Mouse (Mus musculus): ENCODE results near the gene Amhr2.

The Amhr2 gene

DNA sequence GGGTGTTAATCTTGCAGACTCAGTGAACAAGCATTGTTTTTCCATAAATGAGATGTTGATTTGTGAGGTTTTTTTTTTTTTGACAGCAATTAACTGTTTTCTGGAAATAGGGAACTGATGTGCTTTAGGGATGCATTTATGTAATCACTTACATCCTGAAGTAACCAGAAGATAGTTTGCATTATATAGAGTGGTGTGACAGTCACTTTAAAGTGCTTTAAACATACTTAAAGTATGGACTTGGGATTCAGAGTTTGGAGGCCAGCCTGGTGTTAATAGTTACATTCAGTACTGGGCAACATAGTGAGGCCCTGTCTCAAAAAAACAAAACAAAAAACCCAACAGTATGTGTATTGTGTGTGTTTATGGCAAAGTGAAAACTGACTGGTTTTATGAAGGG, 26.6 kb downstream of the Amhr2 start:
- peak; percentile 39 for DNase-seq

DNA sequence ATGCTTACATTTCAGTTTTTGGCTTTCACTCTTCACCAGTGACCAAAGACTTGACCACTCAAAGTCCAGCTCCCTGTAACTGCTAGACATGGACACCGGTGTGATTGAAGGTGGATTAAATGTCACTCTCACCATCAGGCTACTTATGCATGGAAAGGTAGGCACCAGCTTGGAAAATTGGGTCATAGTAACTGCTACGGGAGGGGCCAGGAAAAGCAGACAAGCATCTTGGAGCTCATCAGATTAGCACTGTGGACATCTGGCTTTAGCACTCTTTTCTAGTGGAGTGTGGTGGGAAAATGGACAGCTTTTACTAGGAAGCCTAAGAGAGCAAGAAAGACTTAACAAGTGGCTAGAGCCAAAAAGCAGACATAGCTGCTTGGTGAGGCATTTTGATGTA, 28.1 kb downstream of the Amhr2 start:
- DNase-seq, result peak; percentile 52

DNA sequence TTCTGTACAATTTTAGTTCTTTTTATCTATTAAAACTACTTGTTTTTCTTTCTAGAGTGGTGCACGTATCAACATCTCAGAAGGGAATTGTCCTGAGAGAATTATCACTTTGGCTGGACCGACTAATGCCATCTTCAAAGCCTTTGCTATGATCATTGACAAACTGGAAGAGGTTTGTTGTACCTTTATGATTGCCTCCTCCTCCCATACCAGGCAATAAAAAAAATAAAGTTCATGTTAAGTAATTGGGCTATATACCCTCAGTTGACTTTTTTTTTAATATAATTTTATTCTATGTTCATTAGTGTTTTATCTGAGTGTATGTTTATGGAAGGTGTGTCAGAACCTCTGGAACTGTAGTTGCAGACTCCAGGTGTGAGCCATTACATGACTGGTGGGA, 29.4 kb downstream of the Amhr2 start:
- DNase-seq, result no peak

DNA sequence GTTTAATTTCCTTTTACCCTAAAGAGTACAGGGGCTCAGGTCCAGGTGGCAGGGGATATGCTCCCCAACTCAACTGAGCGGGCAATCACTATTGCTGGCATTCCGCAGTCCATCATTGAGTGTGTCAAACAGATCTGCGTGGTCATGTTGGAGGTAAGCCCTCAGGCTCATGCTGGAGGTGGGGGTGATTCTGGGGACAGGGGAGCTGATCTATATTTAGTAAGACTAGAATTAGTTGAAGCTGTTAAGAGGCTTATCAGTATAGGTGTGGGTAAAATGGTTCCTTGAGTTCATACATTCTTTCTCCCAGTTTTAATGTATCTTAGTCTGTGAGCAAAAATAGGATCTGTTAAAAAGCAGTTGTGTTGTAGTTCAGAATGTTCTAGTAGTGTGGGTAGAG, 38.0 kb downstream of the Amhr2 start:
- no peak for DNase-seq

DNA sequence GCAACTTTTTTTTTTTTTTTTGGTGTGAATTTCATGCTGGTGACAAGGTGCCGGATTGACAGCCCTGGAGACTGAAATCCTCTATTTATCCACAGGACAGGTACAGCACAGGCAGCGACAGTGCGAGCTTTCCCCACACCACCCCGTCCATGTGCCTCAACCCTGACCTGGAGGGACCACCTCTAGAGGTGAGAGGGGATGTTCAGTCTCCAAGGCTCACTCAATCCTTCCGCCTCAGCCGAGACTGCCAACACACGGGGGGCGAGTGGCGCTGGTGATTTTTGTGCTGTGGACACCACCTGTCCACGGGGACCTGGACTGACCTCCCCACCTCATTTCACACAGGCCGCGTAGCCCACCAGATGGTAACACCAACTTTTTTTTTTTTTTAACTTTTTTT, 40.7 kb downstream of the Amhr2 start:
- DNase-seq, result no peak

- no peak for DNase-seq
Observed at GRCm38 (mm10) chr15:102487664-102488063, 42.5 kb downstream of the Amhr2 start.

- no peak for DNase-seq
Observed at GRCm38 (mm10) chr15:102498322-102498721, 53.2 kb downstream of the Amhr2 start.

DNA sequence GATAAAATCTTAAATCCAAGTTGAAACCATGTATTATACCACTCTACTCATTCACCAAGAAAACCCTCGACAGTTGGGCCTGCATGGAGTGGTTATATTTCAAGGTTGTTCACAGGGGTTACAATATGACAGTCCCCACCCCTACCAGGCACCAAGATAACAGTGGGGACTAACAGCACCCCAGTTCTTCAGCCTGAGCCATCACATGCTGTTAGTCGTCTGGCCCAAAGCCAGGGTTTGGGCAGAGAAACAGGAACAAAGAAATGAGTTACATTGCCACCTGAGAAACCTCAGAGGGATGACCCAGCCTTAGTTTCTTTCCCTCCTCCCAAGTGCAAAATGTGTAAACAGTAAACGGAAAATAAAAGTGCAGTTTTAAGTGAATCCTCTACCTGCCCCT, 54.2 kb downstream of the Amhr2 start:
- DNase-seq, result peak; percentile 26

DNA sequence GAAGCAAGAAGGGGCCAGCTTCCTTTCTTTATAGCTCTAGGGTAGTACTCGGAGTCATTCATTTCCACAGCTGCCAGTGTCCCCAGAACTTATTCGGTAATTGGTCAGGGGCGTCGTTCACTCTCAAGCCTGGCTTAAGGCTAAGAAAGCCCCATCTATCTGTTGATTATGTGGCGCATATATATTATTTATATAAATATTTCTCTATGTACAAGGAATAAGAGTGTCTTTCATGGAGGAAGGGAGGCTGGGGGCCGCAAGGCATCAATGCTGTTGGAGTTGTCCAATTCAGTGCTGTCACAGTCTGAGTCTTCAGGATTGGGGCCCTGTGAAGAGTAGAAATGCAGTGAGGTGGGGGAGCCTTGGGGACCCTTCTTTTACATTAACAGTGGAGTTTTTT, 54.7 kb downstream of the Amhr2 start:
- peak; percentile 14 for DNase-seq

DNA sequence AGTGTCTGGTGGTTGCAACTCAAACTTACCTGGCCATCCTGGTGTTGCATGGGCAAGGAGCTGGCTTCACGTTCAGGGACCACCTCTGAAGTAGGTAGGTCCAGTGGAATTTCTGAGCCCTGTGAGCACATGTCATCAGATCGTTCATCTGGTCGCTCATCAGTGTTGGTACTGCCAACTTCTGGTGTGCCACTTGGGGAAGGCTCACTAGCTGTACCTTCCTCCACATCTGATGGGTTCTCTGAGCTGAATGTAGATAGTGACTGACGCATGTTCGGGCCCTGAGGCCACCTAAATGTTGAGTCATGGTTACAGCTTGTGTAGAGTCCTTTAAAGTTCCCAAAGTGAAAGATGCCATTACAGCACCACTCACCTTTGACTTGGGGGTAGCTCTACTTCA, 55.3 kb downstream of the Amhr2 start:
- no peak for DNase-seq

- no peak for DNase-seq
Observed at GRCm38 (mm10) chr15:102501084-102501814, 56.1 kb downstream of the Amhr2 start.

GRCm38 (mm10) chr15:102502254-102502840, 57.2 kb downstream of the Amhr2 start:
- DNase-seq, result peak; percentile 24

GRCm38 (mm10) chr15:102503447-102503846, 58.3 kb downstream of the Amhr2 start, which contains the start of gene Gm10337:
Gene Gm10337 (plus strand): TSS chr15:102503722.
- DNase-seq, result no peak
